Mouse (Mus musculus) embryonic facial prominence, embryonic 15.5 days (tissue): ENCODE data around the gene Apc2. TPM values are rescaled to one million over a fixed set of nuclear protein-coding genes. Genes with fewer than 3 reads are reported as not detected.

ENCODE experiments used
- ATAC-seq: fragments of 200-750 bp; cut with Nextera tagmentation; 2 replicates; pipeline ENCODE4 v1.8.0; 2017; ENCODE audit warnings: low read depth, moderate TSS enrichment; ENCODE audit not compliant: insufficient number of reproducible peaks, low FRiP score, low TSS enrichment
- H3K27ac ChIP-seq: fragments of 300-500 bp; sonication (generic); replicated peaks from 2 replicates; pipeline ENCODE4 v1.5.1; 2015; ENCODE audit warnings: mild to moderate bottlenecking, inconsistent platforms
- H3K27me3 ChIP-seq: fragments of 300-500 bp; sonication (generic); 2 replicates; pipeline ENCODE4 v1.6.1; 2015; ENCODE audit warnings: inconsistent platforms
- H3K36me3 ChIP-seq: fragments of 300-500 bp; sonication (generic); 2 replicates; pipeline ENCODE4 v1.6.1; 2015; ENCODE audit warnings: mild to moderate bottlenecking, inconsistent platforms
- H3K4me1 ChIP-seq: fragments of 300-500 bp; sonication (generic); 2 replicates; pipeline ENCODE4 v1.6.1; 2015; ENCODE audit warnings: inconsistent platforms
- H3K4me2 ChIP-seq: fragments of 300-500 bp; sonication (generic); replicated peaks from 2 replicates; pipeline ENCODE4 v1.6.1; 2015; ENCODE audit warnings: mild to moderate bottlenecking, inconsistent platforms
- H3K4me3 ChIP-seq: fragments of 300-500 bp; sonication (generic); replicated peaks from 2 replicates; pipeline ENCODE4 v1.5.1; 2015; ENCODE audit warnings: mild to moderate bottlenecking, inconsistent platforms
- H3K9ac ChIP-seq: fragments of 300-500 bp; sonication (generic); 2 replicates; pipeline ENCODE4 v1.6.1; 2015; ENCODE audit warnings: inconsistent platforms
- H3K9me3 ChIP-seq: fragments of 300-500 bp; sonication (generic); replicated peaks from 2 replicates; pipeline ENCODE4 v1.6.1; 2016; ENCODE audit warnings: inconsistent platforms
- WGBS: fragments of 180-500 bp; shearing (Covaris S2); methylation state at CpG from one replicate; pipeline ENCODE4 v1.1.7; 2015; 5-methylcytosine and 5-hydroxymethylcytosine counted together
- polyA plus RNA-seq: library from polyadenylated mRNA; unstranded; fragments of >200 nt; fragmentation: Nextera tagmentation; extraction: Ambion mirVana; gene quantifications from 2 replicates; pipeline ENCODE4 v1.2.1, GENCODE M21; 2015

Apc2 gene
- polyA plus RNA-seq, 1 experiment from 2014 or later, result 5.4 TPM

DNA sequence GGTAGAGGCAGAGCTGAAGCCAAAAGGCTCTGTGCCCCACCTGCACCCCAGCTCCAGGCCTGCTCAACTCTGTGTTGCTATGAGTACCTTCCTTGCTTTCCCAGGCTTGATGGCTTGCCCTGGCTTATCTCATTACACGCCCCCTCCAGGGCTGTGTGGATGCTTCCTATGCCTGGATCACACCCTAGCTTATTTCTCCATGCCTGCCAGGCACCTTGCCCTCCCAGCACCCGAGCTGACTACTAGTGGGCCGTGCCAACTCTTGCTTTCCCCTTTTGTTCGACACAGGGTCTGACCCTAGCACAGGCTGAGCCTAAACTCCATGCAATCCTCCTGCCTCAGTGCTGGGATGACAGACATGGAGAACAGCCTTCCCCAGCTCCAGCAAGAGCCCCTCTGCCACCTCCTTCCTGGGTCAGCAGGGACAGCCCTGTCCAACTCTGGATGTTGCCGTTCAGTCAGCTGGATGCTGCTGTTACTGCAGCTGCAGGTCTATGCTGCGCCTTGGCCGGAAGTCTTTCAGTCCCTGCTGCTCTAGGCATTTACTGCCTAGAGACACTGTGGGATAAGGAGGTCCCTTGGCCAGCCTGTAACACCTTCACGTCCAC lies 1.9 kb downstream of the Apc2 start:
- 73% methylated on average over 8 of the region's 8 CpGs for WGBS
- Histone ChIP-seq H3K4me3 (no peak overlapping the region), H3K27ac (no peak overlapping the region), H3K36me3 (peaks cover 17% of the 10 kb centered on the region), H3K4me2 (no peak overlapping the region), H3K9ac (no peak overlapping the region), H3K4me1 (peaks cover 49% of the 10 kb centered on the region), H3K9me3 (no peaks in the 10 kb centered on the region), H3K27me3 (peaks cover 58% of the 10 kb centered on the region)
- no peak for ATAC-seq

- ATAC-seq, result no peak
Observed at GRCm38 (mm10) chr10:80298571-80299281, 2.9 kb downstream of the Apc2 start.

DNA sequence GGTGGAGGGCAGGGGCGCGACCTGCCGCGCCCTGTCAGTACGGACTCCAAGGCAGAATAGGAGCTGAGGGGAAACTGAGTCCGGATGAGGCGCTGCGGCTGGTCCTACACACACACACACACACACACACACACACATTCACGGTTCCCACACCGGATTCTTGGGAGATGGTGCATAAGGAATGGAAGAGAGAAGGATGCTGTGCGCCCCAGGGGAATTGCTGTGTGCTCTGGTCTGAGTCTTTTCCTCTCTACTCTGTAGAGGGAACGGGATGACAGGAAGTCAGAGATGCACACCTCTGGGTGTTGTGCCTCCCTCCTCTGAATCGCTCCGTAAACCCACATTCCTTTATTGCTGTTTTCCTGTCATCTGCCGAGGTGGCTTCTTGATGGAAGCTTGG lies 3.5 kb downstream of the Apc2 start:
- Histone ChIP-seq H3K9me3 (no peaks in the 10 kb centered on the region), H3K27me3 (peaks cover 58% of the 10 kb centered on the region), H3K4me2 (0 out of 2 replicates have a peak overlapping the region, but pooled peaks have one; percentile 6), H3K9ac (no peak overlapping the region), H3K27ac (no peak overlapping the region), H3K36me3 (peaks cover 8% of the 10 kb centered on the region), H3K4me3 (peak overlapping the region; percentile 21; the same call in 1 of the 2 replicates), H3K4me1 (peaks cover 36% of the 10 kb centered on the region)
- 7% methylated on average over 15 of the region's 15 CpGs for WGBS
- ATAC-seq, result no peak

More at GRCm38 (mm10) chr10:80298571-80299281, 2.9 kb downstream of the Apc2 start:
- H3K4me3 ChIP-seq, result peak overlapping the region; percentile 21; the same call in 1 of the 2 replicates
- H3K4me1 ChIP-seq, result peaks cover 41% of the 10 kb centered on the region
- H3K4me2 ChIP-seq, result 0 out of 2 replicates have a peak overlapping the region, but pooled peaks have one; percentile 6
- H3K27me3 ChIP-seq, result peaks cover 58% of the 10 kb centered on the region
- H3K9ac ChIP-seq, result no peak overlapping the region
- peaks cover 13% of the 10 kb centered on the region for H3K36me3 ChIP-seq
- H3K9me3 ChIP-seq, result no peaks in the 10 kb centered on the region
- H3K27ac ChIP-seq, result no peak overlapping the region
- WGBS, result 3% methylated on average over 26 of the region's 26 CpGs

DNA sequence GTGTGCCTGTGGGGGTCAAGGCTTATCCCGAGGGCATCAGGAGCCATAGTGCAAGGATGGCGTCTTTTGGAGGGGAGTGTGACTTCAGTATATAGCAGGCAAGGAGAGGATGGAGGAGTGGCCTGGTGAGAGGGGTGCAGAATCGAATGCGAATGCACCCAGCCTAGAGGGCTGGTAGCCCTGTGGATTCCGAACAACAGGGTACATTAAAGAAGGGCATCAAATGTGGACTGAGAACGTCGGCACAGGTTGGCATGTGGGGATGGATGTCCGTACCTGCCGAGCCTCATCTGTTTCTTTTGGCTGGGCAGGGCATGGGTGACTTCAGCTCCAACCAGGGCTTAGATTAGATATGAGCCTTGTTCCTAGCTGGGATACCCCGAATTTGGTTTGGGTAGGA lies 4.0 kb downstream of the Apc2 start:
- Histone ChIP-seq H3K4me1 (peaks cover 30% of the 10 kb centered on the region), H3K4me3 (peak overlapping the region; percentile 21; the same call in 1 of the 2 replicates), H3K9me3 (no peaks in the 10 kb centered on the region), H3K36me3 (peaks cover 2% of the 10 kb centered on the region), H3K27me3 (peaks cover 63% of the 10 kb centered on the region), H3K27ac (no peak overlapping the region), H3K4me2 (no peak overlapping the region), H3K9ac (no peak overlapping the region)
- 42% methylated on average over 10 of the region's 10 CpGs for WGBS
- ATAC-seq, result no peak

GRCm38 (mm10) chr10:80300672-80301181 lies 5.0 kb downstream of the Apc2 start:
- peaks cover 21% of the 10 kb centered on the region for H3K4me1 ChIP-seq
- H3K36me3 ChIP-seq, result no peaks in the 10 kb centered on the region
- H3K27me3 ChIP-seq, result peaks cover 72% of the 10 kb centered on the region
- no peaks in the 10 kb centered on the region for H3K9me3 ChIP-seq
- no peak for ATAC-seq
- no peak overlapping the region for H3K4me3 ChIP-seq
- peak overlapping the region; percentile 6; the same call in 1 of the 2 replicates for H3K4me2 ChIP-seq
- no peak overlapping the region for H3K9ac ChIP-seq
- 25% methylated on average over 11 of the region's 11 CpGs for WGBS
- no peak overlapping the region for H3K27ac ChIP-seq

DNA sequence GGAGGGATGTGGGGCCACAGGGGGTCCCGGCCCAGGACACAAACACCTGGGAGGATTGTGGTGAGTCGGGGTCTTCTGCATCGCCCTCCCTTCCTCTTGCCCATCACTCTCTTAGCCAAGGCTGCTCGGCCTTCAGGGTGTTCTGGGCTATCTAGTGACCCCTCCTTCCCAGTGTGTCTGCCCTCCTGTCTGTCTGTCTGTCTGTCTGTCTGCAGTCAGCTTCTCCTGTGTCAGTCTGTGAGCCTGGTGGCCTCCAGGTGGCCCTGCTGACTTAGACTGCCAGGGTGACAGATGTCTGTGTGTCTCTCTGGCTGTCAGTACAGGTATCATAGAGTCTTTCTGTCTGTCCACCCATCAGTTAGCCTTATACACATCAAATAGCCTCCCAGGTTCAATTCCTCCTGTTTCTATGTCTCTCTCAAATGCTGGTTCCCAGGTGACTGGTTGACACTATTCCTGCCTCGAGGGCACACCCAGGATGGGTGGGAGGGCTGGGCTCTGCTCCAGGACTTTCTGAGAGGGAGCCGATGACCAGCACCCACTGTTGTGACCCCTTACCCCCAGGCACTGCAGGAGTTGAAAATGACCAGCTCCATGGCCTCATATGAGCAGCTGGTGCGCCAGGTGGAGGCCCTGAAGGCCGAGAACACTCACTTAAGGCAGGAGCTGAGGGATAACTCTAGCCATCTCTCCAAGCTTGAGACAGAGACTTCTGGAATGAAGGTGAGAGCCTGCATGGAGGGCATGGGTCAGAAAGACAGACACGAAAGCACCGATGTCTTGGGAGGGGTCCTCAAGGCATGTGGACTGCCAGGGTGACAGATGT lies 5.7 kb downstream of the Apc2 start:
- Histone ChIP-seq H3K27me3 (peaks cover 79% of the 10 kb centered on the region), H3K4me3 (no peak overlapping the region), H3K9ac (no peak overlapping the region), H3K9me3 (no peaks in the 10 kb centered on the region), H3K27ac (no peak overlapping the region), H3K4me2 (peak overlapping the region; percentile 6; the same call in 1 of the 2 replicates), H3K36me3 (0 out of 2 replicates have a peak, but pooled peaks cover 5% of the 10 kb centered on the region), H3K4me1 (peaks cover 14% of the 10 kb centered on the region)
- ATAC-seq, result no peak
- WGBS, result 69% methylated on average over 9 of the region's 10 CpGs

GRCm38 (mm10) chr10:80302082-80302355 lies 6.2 kb downstream of the Apc2 start:
- Histone ChIP-seq H3K27me3 (peaks cover 74% of the 10 kb centered on the region), H3K36me3 (0 out of 2 replicates have a peak, but pooled peaks cover 7% of the 10 kb centered on the region), H3K9me3 (no peaks in the 10 kb centered on the region), H3K4me1 (0 out of 2 replicates have a peak, but pooled peaks cover 11% of the 10 kb centered on the region), H3K27ac (no peak overlapping the region), H3K9ac (no peak overlapping the region), H3K4me2 (no peak overlapping the region), H3K4me3 (no peak overlapping the region)
- no peak for ATAC-seq
- 42% methylated on average over 5 of the region's 5 CpGs for WGBS

- no peak for ATAC-seq
- Histone ChIP-seq H3K4me3 (no peak overlapping the region), H3K9me3 (no peaks in the 10 kb centered on the region), H3K27me3 (peaks cover 69% of the 10 kb centered on the region), H3K4me1 (0 out of 2 replicates have a peak, but pooled peaks cover 11% of the 10 kb centered on the region), H3K27ac (no peak overlapping the region), H3K9ac (no peak overlapping the region), H3K4me2 (no peak overlapping the region), H3K36me3 (0 out of 2 replicates have a peak, but pooled peaks cover 7% of the 10 kb centered on the region)
- WGBS, result 14% methylated on average over 9 of the region's 9 CpGs
Observed at GRCm38 (mm10) chr10:80302471-80302881, 6.7 kb downstream of the Apc2 start.

GRCm38 (mm10) chr10:80304458-80304857 lies 8.7 kb downstream of the Apc2 start:
- Histone ChIP-seq H3K4me1 (0 out of 2 replicates have a peak, but pooled peaks cover 7% of the 10 kb centered on the region), H3K4me2 (0 out of 2 replicates have a peak overlapping the region, but pooled peaks have one; percentile 34), H3K4me3 (no peak overlapping the region), H3K9me3 (no peaks in the 10 kb centered on the region), H3K27me3 (peaks cover 51% of the 10 kb centered on the region), H3K9ac (no peak overlapping the region), H3K27ac (no peak overlapping the region), H3K36me3 (peaks cover 11% of the 10 kb centered on the region; the same call in 1 of the 2 replicates)
- ATAC-seq, result no peak
- 25% methylated on average over 12 of the region's 12 CpGs for WGBS

DNA sequence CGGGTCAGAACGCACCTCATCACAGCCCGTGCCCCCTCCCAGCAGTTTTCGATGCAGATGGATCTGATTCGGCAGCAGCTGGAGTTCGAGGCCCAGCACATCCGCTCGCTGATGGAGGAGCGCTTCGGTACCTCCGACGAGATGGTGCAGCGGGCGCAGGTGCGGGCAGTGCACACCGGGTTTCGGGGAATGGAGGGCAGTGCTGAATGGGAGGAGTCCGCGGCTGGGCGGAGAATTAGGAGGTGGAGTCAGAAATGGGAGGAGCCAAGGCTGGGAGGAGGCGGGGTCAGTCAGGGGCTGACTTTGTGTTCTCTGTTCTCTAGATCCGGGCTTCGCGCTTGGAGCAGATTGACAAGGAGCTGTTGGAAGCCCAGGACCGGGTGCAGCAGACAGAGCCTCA lies 9.1 kb downstream of the Apc2 start:
- ATAC-seq, result no peak
- Histone ChIP-seq H3K27ac (no peak overlapping the region), H3K36me3 (peaks cover 11% of the 10 kb centered on the region; the same call in 1 of the 2 replicates), H3K27me3 (peaks cover 47% of the 10 kb centered on the region), H3K9me3 (no peaks in the 10 kb centered on the region), H3K9ac (no peak overlapping the region), H3K4me2 (0 out of 2 replicates have a peak overlapping the region, but pooled peaks have one; percentile 34), H3K4me3 (no peak overlapping the region), H3K4me1 (0 out of 2 replicates have a peak, but pooled peaks cover 7% of the 10 kb centered on the region)
- WGBS, result 15% methylated on average over 25 of the region's 25 CpGs

GRCm38 (mm10) chr10:80311560-80311959 lies 15.8 kb downstream of the Apc2 start:
- 80% methylated on average over 16 of the region's 16 CpGs for WGBS
- no peak overlapping the region for H3K27ac ChIP-seq
- peaks cover 21% of the 10 kb centered on the region for H3K4me1 ChIP-seq
- H3K9me3 ChIP-seq, result no peaks in the 10 kb centered on the region
- no peak overlapping the region for H3K4me3 ChIP-seq
- peaks cover 59% of the 10 kb centered on the region for H3K27me3 ChIP-seq
- H3K4me2 ChIP-seq, result no peak overlapping the region
- no peak overlapping the region for H3K9ac ChIP-seq
- H3K36me3 ChIP-seq, result peaks cover 5% of the 10 kb centered on the region
- ATAC-seq, result no peak
